Mouse (Mus musculus) kidney, adult 18-20 months (tissue): ENCODE results near the gene 1600002K03Rik.
A peak's percentile ranks its signal among the peaks of the same experiment; 100 is the strongest.

Source experiments
- DNase-seq: peaks from one replicate; pipeline ENCODE4 v3.0.0; 2021

The 1600002K03Rik gene

GRCm38 (mm10) chr10:80141786-80142529, 30.8 kb upstream of the 1600002K03Rik start:
- peak; percentile 94 for DNase-seq

DNA sequence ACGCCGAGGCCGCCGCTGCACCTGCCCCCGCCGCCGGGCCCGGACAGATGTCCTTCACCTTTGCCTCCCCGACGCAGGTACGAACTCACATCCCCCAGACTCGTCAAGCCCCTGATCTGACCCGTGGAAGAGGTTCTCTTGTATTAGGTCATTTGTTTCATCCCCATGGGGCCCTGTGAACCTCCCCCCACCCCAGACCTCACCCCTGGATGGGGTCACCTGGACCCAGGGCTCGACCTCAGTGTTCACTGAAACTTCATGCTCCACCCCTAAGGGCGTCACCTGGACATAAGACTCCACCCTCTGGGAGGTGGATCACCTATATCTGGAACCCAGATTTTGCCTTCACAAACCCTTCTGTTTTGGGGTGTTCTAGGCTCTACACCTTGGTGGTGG, 30.2 kb upstream of the 1600002K03Rik start:
- no peak for DNase-seq

GRCm38 (mm10) chr10:80143664-80144063, 29.1 kb upstream of the 1600002K03Rik start:
- no peak for DNase-seq

GRCm38 (mm10) chr10:80144159-80144558, 28.6 kb upstream of the 1600002K03Rik start:
- no peak for DNase-seq

DNA sequence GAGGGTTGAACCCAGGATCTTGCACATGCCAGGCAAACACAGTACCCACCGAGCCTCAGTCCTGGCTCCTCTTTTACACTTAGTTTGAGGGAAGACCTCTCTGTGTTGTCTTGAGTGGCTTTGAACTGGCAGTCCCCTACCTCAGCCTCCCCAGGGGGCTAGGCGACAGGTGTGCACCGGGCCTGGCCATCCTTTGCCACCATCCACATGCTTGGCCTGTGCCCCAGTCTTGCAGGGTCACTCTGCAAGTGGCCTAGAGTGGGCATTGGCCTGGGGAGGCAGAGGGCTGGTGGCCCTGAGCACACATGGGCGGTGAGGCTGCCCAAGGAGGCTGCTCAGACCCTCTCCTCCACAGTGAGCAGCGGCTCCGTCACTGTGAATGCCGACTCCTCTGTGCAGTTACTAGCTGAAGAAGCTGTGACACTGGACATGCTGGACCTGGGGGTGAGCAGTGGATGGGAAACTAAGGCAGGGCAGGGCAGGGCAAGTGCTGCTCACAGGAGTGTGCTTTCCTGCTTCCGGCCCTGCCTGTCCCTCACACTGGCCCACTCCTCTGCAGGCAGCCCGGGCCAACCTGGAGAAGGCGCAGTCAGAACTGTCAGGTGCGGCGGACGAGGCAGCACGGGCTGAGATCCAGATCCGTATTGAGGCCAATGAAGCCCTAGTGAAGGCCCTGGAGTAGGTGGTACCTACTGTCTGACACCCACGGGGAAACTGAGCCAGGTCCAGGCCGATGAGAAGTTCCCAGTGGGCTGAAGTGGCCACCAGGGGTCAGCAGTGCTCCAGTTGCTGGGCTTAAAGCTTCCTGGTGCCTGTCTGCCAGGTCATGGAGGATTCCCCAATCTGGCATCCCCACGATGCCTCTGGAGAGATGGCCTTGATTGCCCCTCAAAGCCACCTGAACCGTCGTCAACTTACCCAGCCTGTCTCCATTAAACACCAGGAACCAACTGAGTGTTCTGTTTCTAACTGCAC, 27.6 kb upstream of the 1600002K03Rik start:
- DNase-seq, result peak; percentile 79

GRCm38 (mm10) chr10:80145896-80146295, 26.8 kb upstream of the 1600002K03Rik start:
- DNase-seq, result peak; percentile 79

DNA sequence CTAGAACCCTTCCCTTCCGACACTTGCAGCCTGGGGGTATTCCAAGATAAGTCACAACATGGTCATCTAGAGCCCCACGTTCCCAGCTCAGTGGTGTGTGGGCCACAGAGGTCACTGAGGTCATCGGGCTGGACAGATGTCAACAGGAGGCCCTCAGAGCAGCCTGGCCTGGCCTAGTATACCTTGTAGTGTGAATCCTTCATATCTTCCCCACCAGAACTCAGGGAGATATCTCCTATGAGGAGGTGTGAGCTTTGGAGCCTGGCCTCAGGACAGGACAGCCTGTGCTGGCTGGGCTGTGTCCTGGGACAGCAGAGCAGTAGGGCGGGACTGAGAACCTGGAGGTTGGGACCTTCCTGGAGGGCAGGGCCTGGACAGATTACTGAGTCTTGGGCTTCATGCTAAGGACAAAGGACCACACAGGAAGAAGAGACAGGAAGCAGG, 26.2 kb upstream of the 1600002K03Rik start:
- peak; percentile 71 for DNase-seq

DNA sequence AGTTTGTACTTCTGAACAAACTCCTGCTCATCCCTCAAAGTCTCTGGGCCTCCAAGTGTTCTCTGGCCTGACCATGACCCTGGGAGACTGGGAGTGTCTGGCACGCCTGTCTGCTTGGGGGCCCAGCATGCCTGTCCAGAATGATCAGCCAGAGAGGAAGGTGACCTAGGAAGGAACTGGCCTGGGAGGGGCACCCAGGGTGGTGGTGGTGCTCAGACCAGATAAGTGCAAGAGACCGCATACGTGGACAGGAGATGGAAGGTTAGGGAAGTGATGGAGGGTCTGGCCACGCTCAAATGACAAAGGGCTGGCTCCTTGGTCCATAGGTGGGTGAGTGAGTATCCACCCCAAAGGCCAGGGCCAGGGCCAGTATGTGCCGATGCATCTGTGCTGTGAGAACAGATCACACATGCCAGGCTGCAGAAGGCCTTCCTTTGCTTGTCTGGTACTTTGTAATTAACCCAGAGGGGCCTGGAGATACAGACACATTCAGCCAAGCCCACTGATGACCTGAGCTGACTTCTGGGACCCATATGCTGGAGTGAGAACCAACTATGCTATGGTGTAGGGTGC, 25.5 kb upstream of the 1600002K03Rik start:
- peak; percentile 43 for DNase-seq

- DNase-seq, result peak; percentile 92
Observed at GRCm38 (mm10) chr10:80147719-80148601, 24.8 kb upstream of the 1600002K03Rik start, which contains the start of gene Midn. Midn (plus strand) TSS chr10:80148272.

GRCm38 (mm10) chr10:80148610-80149290, 24.0 kb upstream of the 1600002K03Rik start:
- DNase-seq, result peak; percentile 97

DNA sequence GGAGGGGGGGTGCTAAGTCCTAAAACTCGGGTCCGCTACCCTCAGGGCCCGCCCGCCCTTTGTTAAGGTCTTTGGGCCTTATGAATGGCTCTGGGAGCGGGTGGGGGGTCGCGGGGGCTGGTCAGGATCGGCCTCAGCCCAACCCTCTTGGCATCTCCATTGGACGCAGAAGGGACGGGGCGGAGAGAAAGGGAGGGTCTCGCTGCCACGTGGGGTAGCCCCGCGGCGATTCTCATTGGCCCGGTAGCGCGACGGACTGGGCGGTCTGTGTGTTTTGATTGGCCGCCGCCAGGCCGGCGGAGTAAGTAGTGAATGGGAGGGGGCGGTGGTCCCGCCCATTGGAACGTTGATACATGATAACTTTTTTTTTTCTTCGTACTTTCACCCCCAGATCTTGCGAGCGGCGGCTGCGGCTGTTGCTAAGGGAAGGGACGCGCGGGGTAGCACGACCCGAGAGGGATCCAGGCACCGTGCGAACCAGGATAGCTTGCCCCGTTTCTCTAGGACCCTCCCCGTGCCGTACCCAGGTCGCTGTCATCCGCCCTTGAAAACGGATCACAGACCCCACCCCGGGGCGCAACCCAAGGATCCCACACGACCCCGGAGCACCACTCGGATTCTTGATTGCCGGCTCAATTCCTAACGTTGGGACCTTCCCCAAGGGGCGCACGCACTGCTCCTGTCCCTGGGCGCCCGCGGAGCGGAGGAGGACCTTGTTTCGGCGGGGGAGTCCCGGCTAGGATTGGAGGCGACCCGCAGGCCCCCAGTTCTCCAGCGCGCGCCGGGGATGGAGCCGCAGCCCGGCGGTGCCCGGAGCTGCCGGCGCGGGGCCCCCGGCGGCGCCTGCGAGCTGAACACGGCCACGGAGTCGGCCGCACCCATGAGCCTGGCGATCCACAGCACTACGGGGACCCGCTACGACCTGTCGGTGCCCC, 23.2 kb upstream of the 1600002K03Rik start:
- DNase-seq, result peak; percentile 98

GRCm38 (mm10) chr10:80150226-80151210, 22.2 kb upstream of the 1600002K03Rik start:
- peak; percentile 64 for DNase-seq

DNA sequence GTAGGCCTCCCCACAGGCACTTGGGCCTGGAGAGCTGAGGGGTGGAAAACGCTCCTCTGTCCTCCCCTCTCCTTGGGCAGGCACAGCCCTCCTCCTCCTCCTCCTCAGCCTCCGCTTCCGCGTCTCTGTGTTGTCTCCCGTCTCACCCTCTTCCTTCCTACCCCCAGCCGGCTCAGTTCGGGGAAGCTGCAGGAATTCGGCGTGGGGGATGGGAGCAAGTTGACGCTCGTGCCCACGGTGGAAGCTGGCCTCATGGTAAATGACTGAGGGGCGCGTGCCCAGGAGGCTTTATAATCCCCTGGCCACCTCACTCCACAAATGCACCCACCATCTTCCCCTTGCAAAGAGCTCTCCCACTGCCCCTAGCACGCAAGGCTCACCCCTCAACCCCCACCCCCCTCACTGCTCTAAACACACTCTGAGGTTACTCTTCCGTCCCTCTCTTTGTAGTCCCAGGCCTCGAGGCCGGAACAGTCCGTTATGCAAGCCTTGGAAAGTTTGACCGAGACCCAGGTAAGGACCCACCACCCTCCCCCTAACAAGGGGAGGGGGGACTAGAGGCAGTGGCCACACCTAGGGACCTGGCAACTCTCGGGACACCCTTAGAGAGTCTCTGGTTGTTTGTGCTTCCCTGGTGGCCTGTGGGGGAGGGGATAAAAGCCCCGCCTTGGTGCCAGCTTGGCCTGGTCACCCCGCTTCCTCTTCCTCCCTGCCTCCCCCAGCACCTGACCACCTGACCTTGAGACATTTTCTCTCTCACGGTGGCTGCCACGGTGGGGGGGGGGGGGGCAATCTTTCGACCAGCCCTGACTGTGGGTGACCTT, 21.3 kb upstream of the 1600002K03Rik start:
- DNase-seq, result peak; percentile 87

DNA sequence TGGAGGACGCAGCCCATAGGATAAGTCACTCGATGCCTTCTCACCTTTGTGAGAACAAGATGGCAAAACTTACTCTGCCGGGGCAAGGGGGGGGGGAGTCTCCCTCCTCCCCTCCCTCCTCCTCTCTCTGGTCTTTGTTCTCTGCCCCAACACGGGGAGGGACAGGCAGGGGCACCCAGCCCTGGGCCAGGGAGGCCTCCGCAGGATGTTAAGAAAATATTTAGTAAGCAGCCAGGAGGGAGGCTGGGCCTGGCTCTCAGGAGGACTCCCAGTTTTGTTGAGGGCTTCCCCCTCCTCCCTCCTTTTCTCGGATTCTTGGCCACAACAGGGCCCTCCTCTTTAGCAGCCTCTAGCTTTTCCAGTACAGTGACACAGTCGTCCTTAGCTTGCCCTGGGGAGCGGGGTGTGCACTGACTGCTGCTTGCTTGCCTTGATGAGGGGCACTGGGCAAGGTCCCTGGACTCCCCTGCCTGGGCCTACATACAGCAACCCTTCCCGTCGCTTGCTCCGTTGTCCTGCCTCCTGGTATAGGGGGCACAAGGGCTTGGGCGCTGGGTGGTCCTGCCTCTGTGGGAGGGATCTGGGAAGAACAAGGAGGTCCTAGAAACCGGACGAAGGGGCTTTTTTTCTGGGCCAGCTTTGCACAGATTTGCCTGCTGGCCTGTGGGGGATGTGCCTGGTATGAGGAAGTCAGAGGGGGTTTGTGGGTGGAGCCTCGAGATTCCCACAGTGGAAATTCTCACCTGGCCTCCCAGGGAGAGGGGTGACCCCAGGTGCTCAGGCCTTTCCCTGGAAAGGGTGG, 20.5 kb upstream of the 1600002K03Rik start:
- peak; percentile 75 for DNase-seq

DNA sequence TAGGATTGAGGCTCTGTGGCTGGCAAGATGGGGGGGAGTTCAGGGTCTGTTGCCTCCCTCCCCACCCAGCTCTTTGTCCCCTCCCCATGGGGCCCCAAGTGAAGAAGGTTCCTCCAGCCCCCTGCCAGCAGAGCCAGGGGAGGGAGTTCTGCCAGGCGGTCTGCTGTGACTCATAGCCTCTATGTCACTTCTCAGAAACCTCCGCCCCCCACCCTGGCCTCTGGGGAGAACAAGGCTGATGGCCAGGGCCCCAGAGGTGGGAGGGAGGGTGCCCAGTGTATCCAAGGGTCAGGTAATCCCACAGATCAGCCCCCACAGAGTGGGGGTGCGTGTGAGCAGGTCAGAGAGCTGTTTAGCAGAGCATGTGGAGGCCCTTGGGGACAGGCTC, 19.9 kb upstream of the 1600002K03Rik start:
- peak; percentile 78 for DNase-seq

DNA sequence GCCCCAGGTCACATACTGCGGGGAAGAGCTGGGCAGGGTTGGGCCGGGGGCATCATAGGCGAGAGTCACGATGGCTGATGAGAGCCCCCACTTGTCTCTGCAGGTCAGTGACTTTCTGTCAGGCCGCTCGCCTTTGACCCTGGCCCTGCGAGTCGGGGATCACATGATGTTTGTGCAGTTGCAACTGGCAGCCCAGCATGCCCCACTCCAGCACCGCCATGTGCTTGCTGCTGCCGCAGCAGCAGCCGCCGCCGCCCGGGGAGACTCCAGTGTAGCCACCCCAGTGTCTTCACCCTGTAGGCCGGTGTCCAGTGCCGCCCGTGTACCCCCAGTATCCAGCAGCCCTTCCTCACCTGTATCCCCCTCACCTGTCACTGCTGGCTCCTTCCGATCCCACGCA, 19.0 kb upstream of the 1600002K03Rik start:
- DNase-seq, result peak; percentile 66

DNA sequence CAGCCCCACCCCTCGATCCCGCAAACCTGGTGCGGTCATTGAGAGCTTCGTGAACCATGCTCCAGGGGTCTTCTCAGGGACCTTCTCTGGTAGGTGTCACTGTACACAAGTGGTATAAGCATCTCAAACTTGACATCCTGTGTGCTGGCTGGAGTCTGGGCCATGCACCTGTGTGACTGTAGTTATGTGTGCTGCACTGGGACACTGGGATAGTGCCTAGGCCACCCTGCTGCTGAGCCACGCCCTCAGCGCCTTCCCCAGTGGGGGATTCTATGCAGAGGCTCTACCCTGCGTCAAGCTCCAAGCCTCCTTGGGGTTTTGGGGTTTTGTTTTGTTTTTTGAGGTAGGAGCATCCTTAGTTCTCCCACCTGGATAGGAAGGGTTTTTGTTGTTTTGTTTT, 18.4 kb upstream of the 1600002K03Rik start:
- DNase-seq, result no peak
